Mouse (Mus musculus) gonadal fat pad, adult 2 months (tissue): ENCODE measurements at regions not wholly inside any gene's neighbourhood (a gene's known extent, or its start where the extent isn't known, plus 50 kb on each side); places are given as distances from the start of the nearest gene placed in this dataset.
"Not testable (repeated sequence)": the region's sequence is repeated elsewhere in the genome, so short reads cannot be mapped to it uniquely, and the experiment has no call there.

ENCODE experiments used
- DNase-seq: peaks from one replicate; pipeline ENCODE4 v3.0.0-alpha.2; 2012; ENCODE audit warnings: low read depth

DNA sequence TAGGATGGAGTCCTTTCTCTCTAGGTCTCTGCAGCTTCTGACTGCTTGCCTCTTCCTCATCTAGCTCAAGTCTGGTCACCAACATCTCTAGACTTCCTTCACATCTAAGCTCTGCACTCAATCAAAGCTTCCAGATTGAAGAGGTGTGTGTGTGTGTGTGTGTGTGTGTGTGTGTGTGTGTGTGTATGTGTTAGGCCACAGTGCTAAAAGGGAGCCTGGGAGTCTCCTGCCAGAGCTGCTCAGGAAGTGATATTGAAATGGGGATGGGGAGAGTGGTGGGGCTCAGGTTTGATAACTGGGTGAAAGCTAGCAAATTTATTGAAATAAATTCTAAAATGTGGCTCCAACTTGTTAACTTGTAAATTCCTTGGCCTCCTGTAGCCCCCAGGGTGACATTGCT is 73.3 kb downstream of the Gm31371 start:
- DNase-seq, result not testable (repeated sequence)

DNA sequence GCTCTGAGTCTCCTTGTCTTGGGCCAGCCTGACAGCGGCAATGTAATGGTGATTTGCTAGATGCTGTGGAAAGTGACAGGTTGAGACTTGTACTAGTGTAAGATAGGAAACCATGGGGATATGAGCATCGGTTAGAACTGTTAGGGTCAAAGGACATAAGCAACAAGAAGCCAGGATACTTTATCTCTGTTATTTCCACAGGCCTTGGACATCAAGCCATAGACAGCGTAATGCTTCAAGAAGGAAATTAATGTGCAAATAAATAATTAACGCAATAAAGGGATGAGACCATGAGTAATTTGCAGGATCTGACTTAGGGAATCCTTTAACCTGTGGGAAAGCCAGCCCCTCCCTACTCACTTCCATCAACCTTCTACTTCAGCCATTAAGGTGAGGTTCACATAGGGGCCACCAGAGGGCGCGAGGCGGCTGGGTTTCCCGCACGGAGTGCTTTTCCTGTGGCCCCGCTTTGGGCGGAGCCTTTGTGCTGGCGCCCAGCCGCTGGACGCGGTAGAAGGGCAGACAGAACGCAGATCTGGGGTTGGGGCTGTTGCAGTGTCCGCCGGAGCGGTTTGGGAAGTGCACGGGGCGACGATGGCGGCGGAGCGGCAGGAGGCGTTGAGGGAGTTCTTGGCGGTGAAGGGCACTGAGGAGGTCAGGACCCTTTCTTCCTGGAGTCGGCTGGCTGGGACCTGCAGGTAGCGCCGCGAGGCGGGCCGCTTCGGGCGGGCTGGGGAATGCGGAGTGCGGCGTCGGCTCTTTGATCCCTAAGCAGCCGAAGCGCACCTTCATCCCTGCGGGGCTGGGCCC is 76.5 kb downstream of the Gm31371 start:
- no peak for DNase-seq

DNA sequence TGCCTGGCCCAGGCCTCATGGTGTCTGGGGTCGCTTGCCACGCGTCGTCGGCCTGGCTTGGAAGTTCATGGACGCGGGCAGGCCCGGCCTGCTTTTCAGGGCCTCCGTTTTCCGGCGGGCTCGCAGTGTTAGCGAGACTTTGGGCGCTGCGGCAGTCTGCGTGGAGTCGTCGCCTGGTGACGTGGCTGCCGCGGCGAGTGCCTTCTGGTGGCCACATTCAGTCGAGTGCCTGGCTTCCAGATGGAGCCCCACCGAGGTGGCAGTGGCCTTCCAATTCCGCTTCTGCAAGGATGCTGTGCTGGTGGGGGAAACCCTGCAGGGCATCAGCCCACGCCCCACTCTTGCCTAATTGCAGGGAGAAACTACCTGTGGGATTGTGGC is 77.1 kb downstream of the Gm31371 start:
- DNase-seq, result not testable (repeated sequence)

DNA sequence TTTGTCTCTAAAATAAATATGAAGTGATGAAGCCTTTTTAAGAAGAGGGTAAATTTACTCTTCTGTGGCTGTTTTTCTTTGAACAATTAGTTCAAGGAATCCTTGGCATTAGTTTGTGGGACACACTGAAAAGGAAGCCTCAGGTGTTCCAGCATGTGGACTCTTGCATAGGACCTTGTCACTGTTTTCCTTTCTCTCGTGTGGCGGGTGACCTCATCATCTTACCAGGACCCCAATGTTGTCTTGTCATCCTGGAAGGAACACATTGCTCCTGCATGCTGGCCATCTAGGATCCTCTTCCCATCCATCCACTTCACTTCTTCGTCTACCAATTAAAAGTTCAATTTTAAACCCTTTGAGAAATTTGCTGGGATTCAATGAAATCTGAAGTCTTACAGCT is 104.9 kb downstream of the Gm31371 start:
- DNase-seq, result not testable (repeated sequence)

DNA sequence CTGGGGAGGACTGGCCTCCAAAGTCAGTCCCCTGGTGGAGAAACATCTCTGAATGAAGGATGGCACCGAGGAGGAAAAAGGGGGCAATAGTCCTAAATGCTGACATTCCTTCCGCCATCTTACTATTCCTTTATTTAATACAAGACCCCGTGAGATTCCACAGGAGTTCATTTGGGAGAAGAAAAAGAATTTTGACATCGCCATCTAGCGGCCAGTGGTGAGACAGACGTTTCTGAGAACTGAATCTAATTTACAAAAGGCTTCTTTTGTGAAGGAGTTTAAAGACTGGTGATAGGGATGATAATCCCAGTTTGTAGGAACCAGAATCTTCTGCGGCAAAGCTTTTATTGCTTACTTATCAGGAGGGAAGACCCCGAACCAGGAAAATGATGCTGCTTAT is 107.8 kb downstream of the Gm31371 start:
- DNase-seq, result not testable (repeated sequence)

DNA sequence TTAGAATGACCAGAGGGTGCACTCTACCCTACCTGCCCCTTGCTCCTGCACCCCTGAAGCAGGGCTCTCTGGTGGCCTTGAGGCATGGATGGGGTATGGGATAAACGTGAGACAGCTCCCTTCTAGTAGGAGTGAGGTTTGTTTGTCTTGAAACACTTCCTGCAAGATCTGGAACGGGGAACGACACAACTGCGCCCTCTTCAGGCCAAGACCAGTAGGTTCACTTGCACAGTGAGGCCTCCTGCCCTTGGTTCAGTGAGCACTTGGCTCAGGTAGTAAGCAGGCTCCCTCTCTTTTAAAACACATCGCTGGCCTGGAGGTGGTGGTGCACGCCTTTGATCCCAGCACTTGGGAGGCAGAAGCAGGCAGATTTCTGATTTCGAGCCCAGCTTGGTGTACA is 110.1 kb downstream of the Gm31371 start:
- not testable (repeated sequence) for DNase-seq

DNA sequence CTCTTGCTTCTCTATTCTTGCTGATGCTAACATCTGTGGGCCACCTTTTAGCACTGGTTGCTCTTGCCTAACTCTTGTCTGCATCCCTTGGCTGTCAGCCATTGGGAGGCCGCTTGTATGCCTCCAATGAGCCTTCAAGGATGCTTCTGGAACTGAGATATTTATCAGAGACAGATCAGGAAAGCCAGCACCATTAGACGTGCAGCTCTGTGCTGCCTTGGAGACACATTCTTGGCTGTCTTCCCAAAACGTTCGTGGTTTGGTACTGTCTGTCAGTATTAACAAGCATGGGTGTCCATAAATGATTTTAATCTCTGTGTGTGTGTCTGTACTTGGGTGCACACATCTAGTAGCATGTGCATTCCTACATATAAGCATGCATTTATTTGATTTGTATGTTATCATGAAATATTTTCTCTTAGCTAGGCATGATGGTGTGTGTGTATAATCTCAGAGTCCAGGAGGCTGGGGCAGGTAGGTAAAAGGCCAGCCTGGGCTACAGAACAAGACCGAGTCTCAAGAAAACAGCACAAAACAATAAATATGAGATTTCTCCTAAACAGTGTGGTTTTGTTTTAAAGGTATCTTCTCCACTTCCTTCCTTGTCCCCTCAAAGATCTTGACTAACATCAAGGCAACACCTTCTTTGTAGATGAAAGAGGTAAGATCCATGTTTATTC is 111.4 kb downstream of the Gm31371 start:
- not testable (repeated sequence) for DNase-seq

DNA sequence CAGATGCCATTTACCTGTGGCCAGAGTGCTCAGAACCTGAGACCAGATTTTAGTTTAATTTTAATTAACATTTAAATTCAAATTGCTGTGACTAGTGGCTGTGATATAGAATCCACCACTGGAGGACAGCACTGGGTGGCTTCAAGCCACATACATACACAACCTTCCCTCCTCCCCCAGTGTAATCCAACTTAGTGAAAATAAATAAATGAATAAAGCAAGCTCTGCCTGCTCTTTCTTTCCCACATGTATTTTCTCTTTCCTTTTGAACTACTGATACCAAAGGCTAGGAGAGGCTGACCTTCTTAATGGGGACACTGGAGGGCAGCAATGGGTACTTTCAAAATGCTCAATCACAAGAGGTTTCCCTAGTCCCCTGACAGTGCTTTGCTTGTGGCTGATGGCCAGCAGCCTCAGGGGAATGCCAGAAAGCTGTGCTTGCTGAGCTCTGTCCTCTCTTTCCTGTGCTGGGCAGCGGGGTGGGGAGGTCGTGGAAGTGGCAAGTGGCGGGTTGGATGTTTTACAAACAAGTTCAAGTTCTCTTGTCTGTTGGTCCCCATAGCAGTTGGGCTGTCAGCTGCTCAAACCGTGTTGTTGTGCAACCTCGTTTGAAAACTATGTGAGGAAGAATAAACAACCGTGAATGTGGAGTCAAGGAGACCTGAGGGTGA is 112.4 kb downstream of the Gm31371 start:
- not testable (repeated sequence) for DNase-seq

DNA sequence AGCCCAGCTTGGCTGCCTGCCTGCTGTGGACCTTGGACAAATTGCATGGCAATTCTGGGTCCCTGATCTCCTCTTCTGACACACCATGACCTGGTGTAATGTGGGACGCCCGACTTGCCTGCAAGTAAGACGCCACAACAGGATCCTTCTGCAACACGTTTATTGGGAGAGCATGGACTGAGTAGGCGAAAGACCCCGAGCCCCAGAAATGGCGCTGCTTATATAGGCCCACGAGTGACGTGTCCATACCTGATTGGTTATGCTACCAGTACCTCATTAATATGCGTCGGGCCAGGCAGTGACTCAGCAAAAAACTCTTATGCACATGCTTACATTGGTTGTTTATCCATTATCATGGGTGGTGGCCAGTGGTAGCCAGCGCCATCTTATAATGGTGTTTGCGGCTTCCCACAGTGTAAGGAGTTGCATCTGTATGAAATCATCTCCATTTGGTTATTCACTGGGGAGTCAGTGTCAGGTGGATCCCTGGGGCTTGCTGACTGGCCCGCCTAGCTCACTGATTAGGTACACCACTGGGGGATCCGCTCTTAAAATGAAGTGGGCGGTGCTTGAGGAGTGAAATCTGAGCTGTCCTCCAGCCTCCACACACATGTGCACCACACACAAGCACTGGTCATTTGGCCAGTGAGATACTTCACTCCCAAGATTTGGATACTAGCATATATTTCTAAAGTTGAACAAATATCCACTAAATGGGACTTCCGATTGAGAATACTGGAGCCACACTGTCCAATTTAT is 113.1 kb downstream of the Gm31371 start:
- not testable (repeated sequence) for DNase-seq

DNA sequence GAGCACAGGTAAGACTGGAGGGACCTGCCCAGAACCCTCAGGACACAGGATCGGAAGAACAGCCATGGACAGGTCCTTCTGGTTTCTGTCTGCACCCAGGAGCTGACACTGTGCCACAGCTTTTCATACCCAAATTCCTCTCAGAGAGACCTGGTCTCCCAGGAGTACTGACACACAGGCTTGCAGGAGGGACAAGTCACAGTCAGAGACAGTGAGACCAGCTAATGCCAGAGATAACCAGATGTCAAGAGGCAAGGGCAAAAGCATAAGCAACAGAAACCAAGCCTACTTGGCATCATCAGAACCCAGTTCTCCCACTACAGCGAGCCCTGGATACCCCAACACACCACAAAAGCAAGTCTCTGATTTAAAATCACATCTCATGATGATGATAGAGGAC is 122.3 kb downstream of the Gm31371 start:
- not testable (repeated sequence) for DNase-seq

DNA sequence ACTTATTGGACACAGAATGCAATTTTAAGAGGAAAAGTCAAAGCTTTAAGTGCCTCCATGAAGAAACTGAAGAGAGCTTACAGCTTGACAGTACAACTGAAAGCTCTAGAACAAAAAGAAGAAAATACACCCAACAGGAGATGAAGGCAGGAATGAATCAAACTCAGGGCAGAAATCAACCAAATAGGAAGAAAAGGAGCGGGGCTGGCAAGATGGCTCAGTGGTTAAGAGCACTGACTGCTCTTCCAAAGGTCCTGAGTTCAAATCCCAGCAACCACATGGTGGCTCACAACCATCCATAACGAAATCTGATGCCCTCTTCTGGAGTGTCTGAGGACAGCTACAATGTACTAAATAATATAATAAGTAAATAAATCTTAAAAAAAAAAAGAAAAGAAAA is 124.8 kb downstream of the Gm31371 start:
- not testable (repeated sequence) for DNase-seq

DNA sequence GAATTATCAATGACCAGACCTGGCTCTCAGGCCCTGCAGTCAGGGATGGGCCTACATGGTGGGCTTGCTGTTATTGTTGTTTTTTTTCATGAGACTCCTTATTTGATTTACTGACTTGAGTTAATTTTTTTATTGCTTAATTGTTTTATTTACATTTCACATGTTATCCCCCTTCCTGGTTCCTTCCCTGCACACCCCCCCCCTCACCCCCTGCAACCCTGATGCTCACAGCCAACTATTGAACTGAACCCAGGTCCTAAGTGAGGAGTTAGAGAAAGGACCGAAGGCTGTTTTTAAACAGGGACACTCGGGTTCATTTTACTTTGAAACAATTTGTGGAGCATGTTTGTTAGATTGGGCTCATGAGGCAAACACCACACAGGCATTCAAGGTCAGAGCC is 126.9 kb downstream of the Gm31371 start:
- not testable (repeated sequence) for DNase-seq

DNA sequence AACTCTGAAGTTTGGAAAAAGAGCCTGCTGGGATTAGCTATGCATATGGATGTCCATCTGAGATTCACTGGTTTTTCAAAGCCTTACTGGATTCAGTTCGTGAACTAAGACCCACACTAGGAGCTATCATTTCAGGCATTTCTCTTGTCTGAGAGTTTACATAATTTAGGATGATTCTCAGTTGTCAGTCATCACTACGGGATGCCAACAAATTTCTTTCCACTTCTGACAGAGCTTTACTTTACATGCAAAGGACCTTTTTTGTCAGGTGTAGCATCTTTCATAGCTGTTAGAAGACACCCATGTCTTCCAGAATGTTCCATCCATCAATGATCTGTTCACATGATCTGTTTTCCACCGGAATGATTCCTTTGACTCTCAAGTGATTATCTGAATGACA is 154.4 kb downstream of the Gm31371 start:
- not testable (repeated sequence) for DNase-seq

DNA sequence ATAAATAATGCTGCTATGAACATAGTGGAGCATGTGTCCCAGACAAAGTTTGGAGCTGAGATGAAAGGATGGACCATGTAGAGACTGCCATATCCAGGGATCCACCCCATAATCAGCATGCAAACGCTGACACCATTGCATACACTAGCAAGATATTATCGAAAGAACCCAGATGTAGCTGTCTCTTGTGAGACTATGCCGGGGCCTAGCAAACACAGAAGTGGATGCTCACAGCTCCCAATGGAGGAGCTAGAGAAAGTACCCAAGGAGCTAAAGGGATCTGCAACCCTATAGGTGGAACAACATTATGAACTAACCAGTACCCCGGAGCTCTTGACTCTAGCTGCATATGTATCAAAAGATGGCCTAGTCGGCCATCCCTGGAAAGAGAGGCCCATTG is 194.9 kb downstream of the Gm31371 start:
- not testable (repeated sequence) for DNase-seq

DNA sequence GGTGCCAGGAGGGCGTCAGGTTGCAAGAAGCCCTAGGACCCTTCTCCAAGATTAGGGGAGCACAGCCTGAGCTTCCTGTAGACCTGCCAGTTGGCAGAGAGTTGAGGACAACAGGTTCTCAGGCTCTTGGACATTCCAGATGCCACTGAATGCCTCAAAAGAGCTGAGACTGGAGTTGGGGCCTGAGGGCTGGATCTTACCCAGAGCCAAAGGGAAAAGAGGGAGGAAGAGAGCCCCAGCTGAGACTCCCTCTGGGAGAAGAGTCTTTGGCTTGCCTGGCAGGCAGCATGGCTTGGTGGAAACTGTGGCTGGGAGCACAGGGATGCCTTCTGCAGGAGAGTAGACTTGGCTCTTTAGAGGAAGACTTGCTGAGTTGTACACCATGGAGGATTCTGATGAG is 197.0 kb downstream of the Gm31371 start:
- DNase-seq, result not testable (repeated sequence)

DNA sequence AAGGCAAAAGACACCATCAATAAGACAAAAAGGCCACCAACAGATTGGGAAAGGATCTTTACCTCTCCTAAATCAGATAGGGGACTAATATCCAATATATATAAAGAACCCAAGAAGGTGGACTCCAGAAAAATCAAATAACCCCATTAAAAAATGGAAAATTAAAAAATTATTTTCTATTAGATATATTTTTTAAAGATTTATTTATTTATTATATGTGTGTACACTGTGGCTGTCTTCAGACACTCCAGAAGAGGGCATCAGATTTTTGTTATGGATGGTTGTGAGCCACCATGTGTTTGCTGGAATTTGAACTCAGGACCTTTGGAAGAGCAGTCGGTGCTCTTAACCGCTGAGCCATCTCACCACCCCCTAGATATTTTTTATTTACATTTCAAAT is 199.2 kb downstream of the Gm31371 start:
- DNase-seq, result not testable (repeated sequence)

DNA sequence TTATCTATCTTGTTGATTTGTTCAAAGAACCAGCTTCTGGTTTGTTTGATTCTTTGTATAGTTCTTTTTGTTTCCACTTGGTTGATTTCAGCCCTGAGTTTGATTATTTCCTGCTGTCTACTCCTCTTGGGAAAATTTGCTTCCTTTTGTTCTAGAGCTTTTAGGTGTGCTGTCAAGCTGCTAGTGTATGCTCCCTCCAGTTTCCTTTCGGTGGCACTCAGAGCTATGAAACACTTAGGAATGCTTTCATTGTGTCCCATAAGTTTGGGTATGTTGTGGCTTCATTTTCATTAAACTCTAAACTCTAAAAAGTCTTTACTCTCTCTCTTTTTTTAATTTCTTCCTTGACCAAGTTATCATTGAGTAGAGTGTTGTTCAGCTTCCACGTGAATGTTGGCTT is 204.0 kb downstream of the Gm31371 start:
- not testable (repeated sequence) for DNase-seq

DNA sequence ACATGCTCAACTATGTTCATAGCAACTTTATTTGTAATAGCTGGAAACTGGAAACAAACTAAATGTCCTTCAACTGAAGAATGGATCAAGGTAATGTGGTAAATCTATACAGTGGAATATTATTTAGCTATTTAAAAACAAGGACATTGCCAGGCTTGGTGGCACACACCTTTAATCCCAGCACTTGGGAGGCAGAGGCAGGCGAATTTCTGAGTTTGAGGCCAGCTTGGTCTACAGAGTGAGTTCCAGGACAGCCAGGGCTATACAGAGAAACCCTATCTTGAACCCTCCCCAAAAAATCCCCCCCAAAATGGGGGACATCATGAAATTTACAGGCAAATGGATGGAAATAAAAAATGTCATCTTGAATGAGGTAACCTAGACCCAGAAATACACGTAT is 213.6 kb downstream of the Gm31371 start:
- DNase-seq, result not testable (repeated sequence)

DNA sequence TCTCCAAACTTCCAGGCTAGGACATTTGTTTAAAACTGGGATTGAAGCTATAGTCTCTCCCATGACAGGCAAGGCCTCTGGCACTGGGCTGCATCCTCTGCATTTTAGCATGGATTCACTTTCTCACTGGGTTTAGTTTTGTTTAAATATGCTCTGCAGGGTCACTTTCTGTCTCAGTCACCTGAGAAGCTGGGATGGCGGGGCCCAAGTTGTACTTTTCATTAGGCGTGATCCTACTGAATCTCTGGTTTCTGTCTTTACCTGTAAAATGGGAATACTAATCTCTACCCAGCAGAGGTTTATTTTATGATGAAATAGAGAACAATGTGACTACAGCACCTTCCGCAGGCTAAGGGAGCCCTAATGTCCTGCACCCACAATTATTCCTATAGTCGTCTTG is 216.4 kb downstream of the Gm31371 start:
- DNase-seq, result not testable (repeated sequence)

DNA sequence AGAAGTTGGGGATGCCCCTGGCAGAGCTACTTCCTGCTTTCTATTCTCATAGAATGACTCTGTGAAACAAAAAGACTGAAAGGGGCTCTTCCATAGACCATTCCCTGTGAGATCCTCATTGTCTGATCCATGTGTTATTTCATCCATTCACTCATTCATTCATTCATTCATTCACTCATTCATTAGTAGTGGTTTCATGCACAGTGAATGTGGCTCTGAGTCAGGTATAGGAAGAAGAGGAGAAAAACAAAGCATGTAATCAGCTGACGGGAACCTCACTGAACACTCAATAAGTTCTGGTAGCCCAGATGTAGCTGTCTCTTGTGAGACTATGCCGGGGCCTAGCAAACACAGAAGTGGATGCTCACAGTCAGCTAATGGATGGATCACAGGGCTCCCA is 217.0 kb downstream of the Gm31371 start:
- DNase-seq, result not testable (repeated sequence)

DNA sequence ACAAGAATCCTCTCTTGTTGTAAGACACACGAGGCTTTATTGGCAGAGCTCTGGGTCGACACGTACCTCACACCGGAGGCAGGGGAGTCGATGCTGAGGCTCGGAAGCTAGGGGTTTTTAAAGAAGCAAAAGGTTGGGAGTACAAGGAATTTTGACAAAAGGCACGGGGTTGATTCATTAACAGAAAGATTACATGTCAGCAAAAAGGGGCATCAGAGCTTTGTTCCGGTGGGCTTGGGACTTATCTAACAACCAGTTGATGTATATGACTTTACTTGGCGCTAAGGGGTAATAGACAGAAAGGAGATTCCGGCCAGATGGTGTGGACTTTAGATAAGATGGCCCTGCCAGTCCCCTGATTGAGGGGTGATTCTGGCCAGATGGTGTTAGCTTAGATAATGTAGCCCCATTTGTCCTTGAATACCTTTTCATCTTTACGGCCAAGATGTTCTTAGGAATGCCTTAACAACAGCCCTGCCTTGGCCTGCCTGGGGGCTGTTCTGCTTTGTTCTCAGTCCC is 218.3 kb downstream of the Gm31371 start:
- DNase-seq, result not testable (repeated sequence)
